Mouse (Mus musculus) adipose tissue, adult 10 weeks (tissue): ENCODE measurements around the gene Gm5127. TPM values are rescaled to one million over a fixed set of nuclear protein-coding genes. Genes with fewer than 3 reads are reported as not detected.

Experiments
- polyA plus RNA-seq: library from polyadenylated mRNA; stranded (reverse); fragments of 350-450 nt; fragmentation: Illumina TruSeq; extraction: RNeasy Lipid Tissue Mini Kit (QIAGEN cat#74804); gene quantifications from one replicate; pipeline ENCODE4 v1.2.3, GENCODE M21; 2014; ENCODE audit warnings: low read depth, low replicate concordance

Gene Gm5127
- polyA plus RNA-seq: not detected

DNA sequence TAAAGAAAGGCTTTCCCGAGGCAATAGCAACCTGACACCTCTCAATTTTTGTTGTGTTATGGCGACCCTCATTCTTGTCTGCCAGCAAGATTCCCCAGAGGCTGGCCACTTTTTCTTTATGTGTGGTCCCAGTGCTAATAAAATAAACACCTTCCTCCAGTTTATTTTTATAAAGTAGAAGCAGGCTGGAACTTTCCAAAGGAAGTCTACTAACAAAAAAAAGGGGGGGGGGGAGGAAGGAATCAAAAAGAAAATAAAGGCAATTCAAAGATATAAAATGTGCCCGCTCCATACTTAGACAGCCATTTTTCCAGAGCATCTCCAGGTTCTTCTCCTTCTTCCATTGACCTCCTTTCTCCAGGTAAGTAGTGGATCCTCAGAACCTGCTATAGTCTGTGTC, at the start of gene Gm5127:
Gene Gm5127, plus strand, starts transcription at position 301 of the 400 bp plus-strand sequence.

DNA sequence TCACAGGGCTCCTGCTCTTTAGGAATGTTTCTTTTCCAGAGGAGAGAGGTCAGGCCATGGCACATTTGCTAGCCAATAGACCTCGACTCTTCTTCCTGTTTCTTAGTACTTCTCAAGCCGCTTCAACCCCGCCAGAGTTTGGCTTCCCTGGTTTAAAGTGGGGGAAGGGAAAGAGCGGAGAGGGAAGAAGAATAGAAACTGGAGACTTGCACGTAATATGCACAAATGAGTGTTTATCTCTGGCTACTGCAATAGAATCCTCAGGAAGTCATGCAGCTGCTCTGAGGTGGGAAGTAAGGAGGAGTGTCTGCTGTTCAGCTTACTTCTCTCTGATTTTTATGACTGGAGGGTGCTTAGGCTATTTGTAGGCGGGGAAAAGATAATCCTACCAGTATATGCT, 20.4 kb downstream of the Gm5127 start, which contains the start of gene Cysltr1:
Gene Cysltr1, minus strand, starts transcription at position 294 of the 400 bp plus-strand sequence.

Other genes starting within 250 kb of the Gm5127 start
- gene Fndc3c1, start 97.8 kb upstream of the Gm5127 start, polyA plus RNA-seq: 0.25 TPM
- 3.7 TPM for gene Cysltr1, start 20.5 kb downstream of the Gm5127 start, polyA plus RNA-seq